Mouse (Mus musculus): ENCODE measurements at regions not wholly inside any gene's neighbourhood (a gene's known extent, or its start where the extent isn't known, plus 50 kb on each side); places are given as distances from the start of the nearest gene placed in this dataset.

DNA sequence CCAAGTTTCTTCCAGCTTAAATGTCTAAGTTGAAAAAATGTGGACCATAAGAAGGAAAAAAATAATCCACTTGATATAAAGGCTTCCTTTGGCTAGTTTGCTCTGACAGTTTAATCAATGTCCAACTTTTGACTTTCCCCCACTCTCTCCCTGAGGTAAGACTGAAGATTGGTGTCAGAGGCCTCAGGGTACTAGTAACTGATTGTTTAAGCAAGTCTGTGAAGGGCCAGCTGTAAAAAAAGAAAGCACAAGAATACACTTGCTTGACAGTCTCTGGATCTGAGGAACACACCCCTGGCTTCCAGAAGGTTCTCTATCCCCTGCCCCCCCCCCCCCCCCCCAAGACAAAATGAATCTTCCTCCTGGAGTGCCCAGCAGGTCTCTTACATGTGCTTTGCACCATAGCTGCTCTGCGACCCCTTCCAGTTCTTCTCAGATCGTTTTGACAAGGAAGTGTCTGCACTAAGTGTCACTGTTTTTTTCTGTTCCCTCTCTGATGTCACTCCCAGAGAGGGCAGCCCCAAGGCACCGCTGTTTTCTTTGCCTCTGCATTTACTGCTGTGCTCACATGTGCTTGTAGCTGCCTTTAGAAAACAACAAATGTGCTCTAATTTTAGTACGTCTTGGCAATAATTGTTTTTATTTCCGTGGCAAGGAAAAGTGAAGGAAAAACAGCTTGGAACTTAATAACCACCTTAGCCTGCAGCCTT is 462.1 kb upstream of the Nr2f2 start:
- in situ Hi-C loops (cut with MboI; ENCODE audit: low pct_unique_long_range_greater_than_20kb): no loop called here
- no peak for ATAC-seq
- no peaks in the 10 kb centered on the region for H3K27me3 ChIP-seq
- CTCF ChIA-PET: interaction anchor here (0.8 to 1.4 kb wide), 2 partner anchors 17 to 28 kb away, joined by 3 to 4 read pairs; no protein-coding TSS in a partner anchor
- no peak for TF ChIP-seq CTCF (IDR thresholded peaks at IDR 0.05)
- POLR2A ChIA-PET: interaction anchor here (0.6 kb wide), 1 partner anchor 698 kb away, joined by 4 read pairs; no protein-coding TSS in a partner anchor
- no peak for DNase-seq (ENCODE audit: low read depth, low spot score)

DNA sequence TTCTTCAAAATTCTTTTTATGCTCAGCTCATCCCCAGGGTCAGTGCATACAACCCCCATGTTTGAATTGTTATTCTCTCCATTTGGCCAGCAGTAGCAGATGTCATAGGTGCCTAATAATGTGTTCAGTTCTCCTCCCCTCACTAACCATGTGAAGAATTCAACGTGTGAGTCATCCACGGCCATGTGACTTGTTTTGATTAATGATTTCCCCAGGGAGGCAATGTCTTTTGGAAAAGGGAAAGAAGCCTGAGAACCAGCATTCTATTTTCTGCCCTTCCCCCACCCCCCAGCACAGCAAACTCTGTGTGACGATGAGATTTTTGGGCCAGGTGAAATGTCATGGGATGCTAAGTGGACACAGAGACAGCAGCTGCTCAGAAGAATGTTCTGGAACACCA is 459.5 kb upstream of the Nr2f2 start:
- H3K27me3 ChIP-seq: no peaks in the 10 kb centered on the region
- CTCF ChIA-PET: interaction anchor here (0.7 kb wide), 1 partner anchor 8 kb away, joined by 3 read pairs; no protein-coding TSS in a partner anchor
- POLR2A ChIA-PET: no interaction called here
- DNase-seq (ENCODE audit: low read depth, low spot score): no peak
- in situ Hi-C loops (cut with MboI; ENCODE audit: low pct_unique_long_range_greater_than_20kb): no loop called here
- TF ChIP-seq CTCF (IDR thresholded peaks at IDR 0.05): no peak
- ATAC-seq: peak; percentile 64

DNA sequence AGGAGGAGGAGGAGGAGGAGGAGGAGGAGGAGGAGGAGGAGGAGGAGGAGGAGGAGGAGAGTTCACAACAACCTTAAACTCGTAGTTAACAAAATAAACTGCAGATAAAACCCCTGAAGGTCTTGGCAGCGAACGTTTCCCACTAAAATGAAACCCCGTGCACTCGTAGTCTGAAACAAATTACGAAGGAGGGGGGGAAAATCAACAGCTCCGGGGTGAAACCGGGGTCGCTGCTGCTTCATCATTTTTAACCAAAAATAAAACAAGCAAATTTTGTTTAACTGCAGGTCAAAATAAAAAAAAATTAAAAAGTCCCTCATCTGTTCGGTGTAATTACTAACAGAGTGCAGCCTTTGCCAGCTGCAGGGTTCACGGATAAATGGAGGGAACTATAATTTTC is 456.5 kb upstream of the Nr2f2 start:
- DNase-seq (ENCODE audit: low read depth, low spot score) (no peak), ATAC-seq (no peak)
- POLR2A ChIA-PET: no interaction called here
- in situ Hi-C loops (cut with MboI; ENCODE audit: low pct_unique_long_range_greater_than_20kb): no loop called here
- no peaks in the 10 kb centered on the region for H3K27me3 ChIP-seq
- CTCF ChIA-PET: no interaction called here
- no peak for TF ChIP-seq CTCF (IDR thresholded peaks at IDR 0.05)

DNA sequence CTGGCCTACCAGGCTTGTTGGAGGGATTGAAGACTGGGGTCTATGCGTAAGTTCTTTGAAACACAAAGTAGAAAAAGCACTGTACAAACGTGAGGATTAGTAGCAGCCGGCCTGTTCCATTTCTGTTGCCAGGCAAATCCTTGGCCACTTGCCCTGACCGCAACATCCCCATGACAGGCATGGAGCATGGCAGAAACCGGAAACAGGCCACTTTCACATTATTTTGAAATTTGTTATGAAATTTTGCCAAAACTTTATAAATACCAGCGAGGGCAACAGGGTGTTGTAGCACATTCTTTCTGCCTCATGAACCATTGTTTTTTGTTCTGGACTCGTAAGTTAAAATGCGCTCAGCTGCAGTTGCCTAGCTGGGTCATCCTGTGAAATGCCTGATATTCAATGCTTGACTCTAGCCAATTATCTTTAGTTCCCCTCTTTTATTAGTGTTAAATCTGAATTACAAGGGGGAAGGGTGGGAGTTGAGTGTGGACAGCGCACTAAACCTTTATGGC is 455.8 kb upstream of the Nr2f2 start:
- ATAC-seq (peak; percentile 57), DNase-seq (ENCODE audit: low read depth, low spot score) (peak; percentile 57)
- CTCF ChIA-PET: no interaction called here
- in situ Hi-C loops (cut with MboI; ENCODE audit: low pct_unique_long_range_greater_than_20kb): no loop called here
- TF ChIP-seq CTCF (IDR thresholded peaks at IDR 0.05): no peak
- POLR2A ChIA-PET: no interaction called here
- no peaks in the 10 kb centered on the region for H3K27me3 ChIP-seq

DNA sequence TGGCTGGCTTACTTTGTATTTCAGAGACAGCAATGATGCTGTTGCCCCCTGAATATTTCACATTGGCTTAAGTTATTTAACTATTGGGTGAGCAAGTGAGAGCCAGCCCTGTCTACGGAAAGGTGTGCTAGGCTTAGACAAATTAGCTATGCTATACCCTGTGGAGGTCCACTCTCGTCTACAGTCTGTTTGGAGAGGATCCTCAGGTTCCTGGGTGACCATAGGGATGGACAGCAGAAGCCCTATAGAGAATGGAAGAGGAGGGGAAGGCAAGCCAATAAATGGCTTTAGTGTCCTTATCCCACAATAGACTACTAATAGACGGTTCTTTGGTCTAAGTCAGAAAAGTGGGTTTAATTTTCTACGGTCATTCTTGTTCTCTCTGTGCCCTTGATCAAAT is 455.3 kb upstream of the Nr2f2 start:
- DNase-seq (ENCODE audit: low read depth, low spot score): no peak
- in situ Hi-C loops (cut with MboI; ENCODE audit: low pct_unique_long_range_greater_than_20kb): no loop called here
- POLR2A ChIA-PET: no interaction called here
- no peaks in the 10 kb centered on the region for H3K27me3 ChIP-seq
- no peak for ATAC-seq
- CTCF ChIA-PET: no interaction called here
- no peak for TF ChIP-seq CTCF (IDR thresholded peaks at IDR 0.05)

DNA sequence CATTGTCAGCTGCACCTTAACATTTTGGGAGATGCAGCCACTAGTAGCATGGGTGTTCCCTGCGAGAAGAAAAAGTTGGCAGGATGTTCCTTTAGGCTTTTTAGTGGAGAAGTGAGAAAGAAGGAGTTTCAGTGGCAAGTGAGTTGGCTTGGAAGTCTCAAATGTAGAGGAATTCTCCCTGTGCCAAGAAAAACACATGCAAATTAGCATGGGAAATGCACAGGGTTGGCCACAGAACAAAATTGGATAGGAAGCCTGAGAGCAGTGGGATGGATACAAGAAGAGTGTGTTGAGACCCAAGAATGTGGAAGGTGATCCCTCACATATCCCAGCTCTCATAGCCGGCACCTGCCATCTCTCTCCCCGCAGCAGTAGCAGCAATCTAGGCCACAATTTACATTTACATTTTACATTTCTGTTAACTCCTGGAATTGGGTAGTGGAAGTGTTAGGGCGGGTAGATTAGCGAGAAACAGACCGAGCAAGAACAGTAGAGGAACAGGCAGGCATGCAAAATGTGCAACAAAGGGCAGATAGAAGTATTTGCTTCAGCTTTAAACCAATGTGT is 450.9 kb upstream of the Nr2f2 start:
- H3K27me3 ChIP-seq: no peaks in the 10 kb centered on the region
- in situ Hi-C loops (cut with MboI; ENCODE audit: low pct_unique_long_range_greater_than_20kb): no loop called here
- TF ChIP-seq CTCF (IDR thresholded peaks at IDR 0.05): no peak
- ChIA-PET CTCF (no interaction called here), POLR2A (no interaction called here)
- no peak for ATAC-seq
- no peak for DNase-seq (ENCODE audit: low read depth, low spot score)

DNA sequence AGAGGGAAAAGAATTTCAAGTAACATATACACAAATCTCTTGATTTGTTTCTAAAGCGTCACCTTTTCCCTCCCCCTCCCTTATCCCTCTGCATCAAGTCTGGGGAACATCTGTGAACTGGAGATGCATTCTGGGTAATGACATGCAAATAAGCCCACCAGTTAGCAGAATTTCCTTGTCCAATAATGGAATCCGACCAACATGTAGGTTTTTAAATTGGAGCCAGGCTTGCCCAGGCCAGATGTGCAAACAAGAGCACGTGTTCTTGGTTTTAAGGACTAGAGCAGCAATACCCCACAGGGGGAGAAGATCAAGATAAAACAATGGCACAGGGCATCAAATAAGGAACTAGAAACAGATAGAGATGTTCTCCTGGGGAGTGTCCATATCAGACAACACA is 447.9 kb upstream of the Nr2f2 start:
- ATAC-seq: no peak
- no peak for TF ChIP-seq CTCF (IDR thresholded peaks at IDR 0.05)
- POLR2A ChIA-PET: no interaction called here
- in situ Hi-C loops (cut with MboI; ENCODE audit: low pct_unique_long_range_greater_than_20kb): no loop called here
- no peak for DNase-seq (ENCODE audit: low read depth, low spot score)
- CTCF ChIA-PET: no interaction called here
- H3K27me3 ChIP-seq: no peaks in the 10 kb centered on the region

DNA sequence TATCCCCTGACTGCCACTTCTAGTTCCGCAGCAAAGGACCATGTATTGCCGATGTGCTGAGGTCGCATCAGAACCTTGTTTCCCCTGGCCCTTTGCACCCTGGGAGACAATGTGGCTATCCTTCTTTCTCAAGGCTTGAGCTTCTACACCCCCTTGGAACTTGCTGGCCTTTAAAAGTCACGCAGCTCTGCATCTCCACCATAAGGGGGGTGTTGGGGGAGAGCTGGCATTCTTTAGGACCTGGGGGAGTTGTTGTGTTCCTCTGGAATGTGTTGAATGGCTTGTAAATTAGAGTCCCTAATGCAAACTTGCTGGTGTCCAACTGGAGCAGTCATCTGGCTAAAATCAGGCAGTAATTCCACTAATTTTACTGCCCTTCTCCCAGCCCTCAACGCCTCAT is 446.6 kb upstream of the Nr2f2 start:
- POLR2A ChIA-PET: interaction anchor here (0.6 kb wide), 1 partner anchor 17 kb away, joined by 3 read pairs; no protein-coding TSS in a partner anchor
- CTCF ChIA-PET: no interaction called here

DNA sequence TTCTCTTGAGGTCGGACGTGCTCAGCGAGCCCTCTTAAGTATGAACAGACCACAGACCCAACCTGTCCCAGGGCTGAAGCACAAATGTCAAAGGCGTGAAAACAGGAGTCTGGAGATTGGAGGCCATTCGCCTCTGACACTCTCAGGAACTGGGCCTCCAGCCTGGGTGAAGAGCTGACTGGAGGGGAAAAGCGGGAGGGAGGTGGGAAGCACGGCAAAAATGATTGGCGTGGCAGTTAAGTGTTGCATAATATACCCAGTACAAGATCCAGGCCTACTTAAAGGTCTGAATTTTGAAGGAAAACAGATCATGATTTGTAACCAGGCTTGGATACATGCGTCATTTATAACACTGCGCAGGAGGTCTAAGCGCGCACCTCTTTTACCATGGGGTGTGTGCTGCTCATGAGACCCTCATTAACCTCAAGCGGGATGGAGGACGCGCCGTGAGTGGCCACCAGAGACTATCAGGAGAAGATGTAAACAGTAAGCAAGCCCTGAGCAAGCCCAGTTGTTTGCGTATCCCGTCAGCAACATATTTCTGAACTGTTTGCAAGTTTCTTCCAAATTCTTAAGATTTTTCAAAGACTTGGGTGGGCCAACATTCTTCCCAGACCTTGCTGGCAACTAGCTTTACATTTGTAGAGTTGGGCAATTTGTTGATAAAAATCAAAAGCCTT is 444.0 kb upstream of the Nr2f2 start:
- DNase-seq (ENCODE audit: low read depth, low spot score) (no peak), ATAC-seq (no peak)
- in situ Hi-C loops (cut with MboI; ENCODE audit: low pct_unique_long_range_greater_than_20kb): no loop called here
- POLR2A ChIA-PET: no interaction called here
- no peaks in the 10 kb centered on the region for H3K27me3 ChIP-seq
- CTCF ChIA-PET: interaction anchor here (1.2 kb wide), 1 partner anchor 18 kb away, joined by 3 read pairs; no protein-coding TSS in a partner anchor
- no peak for TF ChIP-seq CTCF (IDR thresholded peaks at IDR 0.05)

More for the DNA sequence above, 446.6 kb upstream of the Nr2f2 start:
- in situ Hi-C loops (cut with MboI; ENCODE audit: low pct_unique_long_range_greater_than_20kb): no loop called here
- no peaks in the 10 kb centered on the region for H3K27me3 ChIP-seq
- DNase-seq (ENCODE audit: low read depth, low spot score) (no peak), ATAC-seq (no peak)
- no peak for TF ChIP-seq CTCF (IDR thresholded peaks at IDR 0.05)

DNA sequence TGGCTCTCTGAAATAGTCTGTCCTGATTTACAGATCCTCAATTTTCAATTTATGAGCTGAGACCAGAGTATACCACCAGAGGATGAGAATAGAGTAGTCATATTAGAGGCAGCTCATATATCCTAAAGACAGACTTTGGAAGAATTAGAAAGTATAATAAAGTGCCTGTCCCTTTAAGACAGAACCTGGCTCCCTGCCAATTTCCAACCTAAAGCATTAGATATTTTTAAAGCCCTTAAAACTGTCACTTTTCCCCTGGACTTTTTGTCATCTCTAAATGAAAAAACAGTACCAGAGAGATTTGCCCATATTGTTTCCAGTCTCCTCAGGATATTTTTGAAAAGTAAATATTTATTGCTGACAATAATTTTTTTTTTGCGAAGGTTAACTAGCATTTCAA is 437.7 kb upstream of the Nr2f2 start:
- in situ Hi-C loops (cut with MboI; ENCODE audit: low pct_unique_long_range_greater_than_20kb): no loop called here
- ChIA-PET POLR2A (no interaction called here), CTCF (no interaction called here)
- DNase-seq (ENCODE audit: low read depth, low spot score) (no peak), ATAC-seq (no peak)
- H3K27me3 ChIP-seq: no peaks in the 10 kb centered on the region
- no peak for TF ChIP-seq CTCF (IDR thresholded peaks at IDR 0.05)

DNA sequence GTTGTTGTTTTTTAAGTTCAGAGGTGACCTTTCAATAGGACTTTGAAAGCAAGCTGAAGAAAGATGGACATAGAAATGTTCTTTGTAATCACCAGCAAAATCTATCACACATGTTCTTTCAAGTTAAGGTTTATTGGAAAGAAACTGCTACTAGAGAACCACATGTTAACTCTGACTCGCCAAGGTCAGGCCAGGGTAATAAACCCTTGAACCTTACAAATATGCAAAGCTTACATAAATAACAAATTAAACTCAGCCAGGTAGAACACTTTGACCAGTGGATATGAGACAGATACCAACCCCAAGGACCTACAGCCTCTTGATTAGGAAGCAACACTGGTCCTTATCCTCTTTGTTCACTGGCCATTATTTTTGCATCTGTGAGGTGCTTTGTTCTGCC is 433.4 kb upstream of the Nr2f2 start:
- CTCF ChIA-PET: interaction anchor here (1.9 kb wide), 1 partner anchor 15 kb away, joined by 7 read pairs; no protein-coding TSS in a partner anchor
- no peak for TF ChIP-seq CTCF (IDR thresholded peaks at IDR 0.05)
- in situ Hi-C loops (cut with MboI; ENCODE audit: low pct_unique_long_range_greater_than_20kb): no loop called here
- ATAC-seq (no peak), DNase-seq (ENCODE audit: low read depth, low spot score) (no peak)
- POLR2A ChIA-PET: no interaction called here
- H3K27me3 ChIP-seq: no peaks in the 10 kb centered on the region

Data from Patski (cell line).